Mouse (Mus musculus): ENCODE results near the gene Stra6l.

The Stra6l gene

DNA sequence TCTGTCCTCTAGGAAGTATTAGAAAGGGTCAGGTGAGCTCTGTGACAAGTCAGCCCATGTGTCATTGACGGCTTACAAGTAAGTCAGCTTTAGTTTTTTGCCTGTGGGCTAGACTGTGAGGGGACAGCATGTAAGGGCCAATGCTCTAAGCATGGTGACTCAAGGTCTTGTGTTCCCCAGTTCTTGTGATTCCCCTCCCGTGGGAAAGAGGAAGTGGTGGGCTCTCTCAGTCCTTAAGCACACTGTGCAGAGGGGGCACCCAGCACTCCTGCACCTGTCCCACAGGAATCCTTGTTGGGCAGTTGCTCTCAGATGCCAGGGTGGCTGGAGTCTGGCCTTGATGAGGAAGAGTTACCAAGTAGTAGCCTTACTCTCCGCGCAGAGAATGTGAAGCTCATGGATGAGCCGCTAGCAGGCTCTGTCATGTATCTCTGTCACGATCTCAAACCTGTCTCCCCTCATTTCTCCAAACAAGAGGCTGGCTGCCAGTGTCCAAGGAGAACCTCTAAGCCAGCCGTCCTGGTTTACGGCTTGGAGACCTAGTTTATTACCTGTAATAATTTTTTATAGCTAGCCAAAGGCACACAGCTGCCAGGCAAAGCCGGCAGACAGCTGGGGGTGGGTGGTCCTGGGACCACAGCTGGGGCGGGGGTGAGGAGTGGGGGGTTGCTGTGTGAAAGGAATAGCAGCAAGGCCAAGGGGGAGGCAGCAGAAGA lies at the start of gene Stra6l:
Stra6l (plus strand) TSS at position 556 of the 716 bp plus-strand sequence.
- CTCF ChIA-PET: interaction anchor here (0.6 to 0.7 kb wide), 2 partner anchors 49 to 766 kb away, joined by 3 to 6 read pairs; no protein-coding TSS in a partner anchor

DNA sequence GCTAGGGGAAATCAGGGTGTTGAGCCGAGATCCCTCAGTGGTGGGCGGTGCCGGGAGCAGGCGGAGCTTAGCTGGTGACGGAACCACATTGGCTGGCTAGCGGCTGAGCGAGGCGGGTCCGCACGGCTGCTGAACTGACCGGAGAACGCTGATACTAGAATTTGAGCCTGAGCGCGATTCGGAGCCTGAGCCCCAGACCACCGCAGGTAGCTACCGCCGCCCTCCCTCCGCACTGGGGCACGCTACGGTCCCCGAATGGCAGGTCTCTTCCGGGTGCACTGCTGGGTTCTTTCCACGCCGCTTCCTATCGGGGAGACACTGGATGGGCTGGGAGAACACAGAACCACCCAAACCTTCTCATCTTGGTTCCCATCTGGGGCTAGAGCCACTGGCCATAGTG lies 49.5 kb upstream of the Stra6l start, which contains the start of gene Aldh1b1:
Aldh1b1 (plus strand) TSS at position 59 of the 400 bp plus-strand sequence.
- CTCF ChIA-PET: no interaction called here

DNA sequence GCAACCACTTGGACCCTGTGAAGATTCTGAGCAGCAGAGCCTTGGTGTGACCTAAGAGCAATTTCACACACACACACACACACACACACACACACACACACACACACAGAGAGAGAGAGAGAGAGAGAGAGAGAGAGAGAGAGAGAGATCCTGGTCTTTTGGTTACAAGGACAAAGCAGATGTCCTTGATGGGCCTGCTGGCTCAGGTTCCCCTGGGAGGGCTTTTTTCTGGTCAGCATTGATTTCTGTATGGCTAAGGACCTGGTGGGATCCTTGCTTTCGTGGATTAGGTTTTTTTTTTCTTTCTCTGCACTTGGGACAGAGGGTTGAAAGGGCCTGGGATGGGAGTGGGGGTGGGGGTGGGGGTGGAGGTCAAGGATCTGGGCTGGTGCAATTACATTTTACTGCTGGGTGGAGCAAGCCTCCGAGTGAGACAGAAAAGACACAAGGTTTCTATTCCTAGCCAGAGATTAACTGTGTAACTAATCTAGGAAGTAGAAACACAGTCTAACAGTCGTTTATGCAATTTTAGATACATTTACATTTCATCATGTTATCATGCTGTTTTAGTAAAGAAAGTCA lies 48.4 kb upstream of the Stra6l start:
- CTCF ChIA-PET: interaction anchor here (0.6 to 0.7 kb wide), 3 partner anchors 16 to 376 kb away, joined by 3 to 6 read pairs (median 5); no protein-coding TSS in a partner anchor

DNA sequence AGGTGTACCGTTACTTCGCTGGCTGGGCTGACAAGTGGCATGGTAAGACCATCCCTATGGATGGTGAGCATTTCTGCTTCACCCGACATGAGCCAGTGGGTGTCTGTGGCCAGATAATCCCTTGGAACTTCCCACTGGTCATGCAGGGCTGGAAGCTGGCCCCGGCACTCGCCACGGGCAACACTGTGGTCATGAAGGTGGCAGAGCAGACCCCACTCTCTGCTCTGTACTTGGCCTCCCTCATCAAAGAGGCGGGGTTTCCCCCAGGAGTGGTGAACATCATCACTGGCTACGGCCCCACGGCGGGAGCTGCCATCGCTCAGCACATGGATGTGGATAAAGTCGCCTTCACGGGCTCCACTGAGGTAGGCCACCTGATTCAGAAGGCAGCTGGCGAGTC lies 45.6 kb upstream of the Stra6l start:
- CTCF ChIA-PET: no interaction called here

DNA sequence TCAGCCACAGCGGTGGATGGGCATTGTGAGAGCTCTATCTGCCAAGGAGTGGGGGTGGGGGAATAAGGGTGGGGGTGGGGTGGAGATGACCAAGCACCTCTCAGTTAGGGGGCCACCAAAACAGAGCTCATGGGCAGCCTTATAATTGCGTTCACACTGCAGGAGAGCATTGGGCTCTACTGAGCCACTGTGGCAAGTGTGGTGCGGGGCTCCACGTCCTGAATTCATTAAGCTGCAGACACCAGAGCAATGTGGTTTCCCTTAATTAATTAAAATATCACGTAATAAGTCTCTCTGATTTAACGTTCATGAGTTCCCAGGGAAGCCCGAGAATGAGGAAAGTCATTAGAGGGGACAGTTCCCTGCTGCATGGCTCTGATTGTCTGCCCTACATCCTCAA lies 40.4 kb upstream of the Stra6l start:
- CTCF ChIA-PET: no interaction called here

DNA sequence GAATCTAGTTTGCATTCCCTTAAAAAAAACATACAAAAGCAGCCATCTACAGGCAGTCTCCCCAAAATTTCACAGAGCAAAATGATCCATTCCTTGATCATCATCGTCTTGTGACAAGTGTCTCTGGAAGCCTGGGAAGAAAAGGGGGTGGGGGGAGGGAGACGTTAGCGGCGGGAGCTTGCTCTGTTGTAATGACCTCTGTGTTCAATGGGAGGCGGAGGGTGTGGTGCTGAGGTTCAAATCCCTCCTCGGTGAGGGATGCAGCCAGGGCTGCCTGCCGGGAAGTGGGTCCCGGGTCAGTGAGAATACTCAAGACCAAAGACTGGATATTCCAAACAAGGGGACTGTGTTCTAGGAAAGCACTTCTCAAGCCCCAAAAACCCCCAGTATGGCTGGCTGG lies 37.2 kb upstream of the Stra6l start:
- CTCF ChIA-PET: no interaction called here

DNA sequence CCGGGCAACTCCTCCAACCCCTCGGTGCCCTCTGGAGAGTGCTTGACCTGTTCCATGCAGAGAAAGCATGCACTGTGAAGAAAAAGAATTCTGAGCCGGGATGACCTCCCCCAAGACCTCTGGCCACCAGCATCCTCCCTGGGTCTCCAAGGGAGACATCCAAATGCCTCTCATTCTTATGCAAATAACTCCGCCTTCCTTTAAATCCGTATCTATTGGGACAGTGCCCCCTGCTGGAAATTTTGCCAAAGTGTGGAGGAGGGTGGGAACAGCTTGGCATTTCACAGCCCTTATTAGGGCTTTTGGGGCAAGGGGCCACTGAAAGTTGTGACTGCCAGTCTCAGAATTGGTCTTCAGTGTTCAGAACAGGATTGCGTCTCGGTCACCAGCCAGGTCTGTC lies 32.9 kb upstream of the Stra6l start:
- CTCF ChIA-PET: no interaction called here

DNA sequence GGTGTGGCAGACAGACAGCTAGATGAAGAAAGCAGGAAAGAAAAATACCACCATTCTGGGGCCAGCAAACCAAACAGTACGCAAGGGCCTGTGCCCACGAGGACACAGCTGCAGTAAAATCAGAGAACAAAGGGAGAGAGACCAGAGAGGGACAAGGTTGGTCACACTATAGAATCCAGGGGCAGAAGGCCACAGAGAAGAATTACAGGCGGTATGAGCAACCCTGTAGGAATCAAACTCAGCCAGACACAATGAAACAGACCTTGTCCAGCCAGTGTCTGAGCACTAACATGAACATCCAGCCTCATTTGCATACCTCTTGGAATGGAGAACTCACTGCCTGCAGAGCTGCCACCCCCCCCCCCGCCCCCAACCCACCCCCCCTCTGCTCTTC lies 29.7 kb upstream of the Stra6l start:
- CTCF ChIA-PET: interaction anchor here (0.9 kb wide), 1 partner anchor 400 kb away, joined by 3 read pairs; no protein-coding TSS in a partner anchor

DNA sequence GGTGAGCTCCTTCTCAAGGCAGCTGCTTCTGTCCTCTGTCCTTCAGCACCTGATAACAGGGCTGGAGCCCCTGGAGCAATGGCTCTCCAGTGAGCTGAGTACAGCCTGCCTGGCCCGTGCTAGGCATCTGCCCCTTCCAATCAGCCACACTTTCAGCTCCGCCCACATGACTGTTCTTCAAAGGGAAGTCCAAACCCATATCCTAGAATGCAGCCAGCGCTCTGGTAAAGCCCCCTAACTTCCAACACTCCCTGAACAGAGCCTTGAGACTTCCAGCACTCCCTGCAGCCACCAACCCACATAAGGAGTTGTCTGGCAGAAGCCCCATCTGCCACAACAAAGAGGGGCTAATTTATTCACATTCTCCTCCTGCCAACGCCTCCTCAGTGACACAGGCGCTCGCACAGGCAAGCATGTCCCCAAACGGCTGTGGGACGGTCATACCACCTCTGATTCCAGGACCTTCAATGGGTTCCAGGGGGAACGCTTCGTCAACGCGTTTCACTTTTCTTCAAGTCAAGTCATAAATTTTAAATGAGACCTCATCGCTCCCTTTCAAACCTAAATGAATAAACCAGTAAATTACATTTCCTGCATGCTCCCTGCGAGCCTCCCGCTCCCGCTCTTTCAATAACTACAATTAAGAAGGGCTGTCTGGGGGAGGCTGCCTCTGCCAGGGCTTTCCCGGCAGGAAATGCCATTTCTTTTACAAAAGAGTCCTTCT lies 29.1 kb upstream of the Stra6l start:
- CTCF ChIA-PET: interaction anchor here (0.9 to 1.1 kb wide), 2 partner anchors 10 to 401 kb away, joined by 3 read pairs; no protein-coding TSS in a partner anchor

DNA sequence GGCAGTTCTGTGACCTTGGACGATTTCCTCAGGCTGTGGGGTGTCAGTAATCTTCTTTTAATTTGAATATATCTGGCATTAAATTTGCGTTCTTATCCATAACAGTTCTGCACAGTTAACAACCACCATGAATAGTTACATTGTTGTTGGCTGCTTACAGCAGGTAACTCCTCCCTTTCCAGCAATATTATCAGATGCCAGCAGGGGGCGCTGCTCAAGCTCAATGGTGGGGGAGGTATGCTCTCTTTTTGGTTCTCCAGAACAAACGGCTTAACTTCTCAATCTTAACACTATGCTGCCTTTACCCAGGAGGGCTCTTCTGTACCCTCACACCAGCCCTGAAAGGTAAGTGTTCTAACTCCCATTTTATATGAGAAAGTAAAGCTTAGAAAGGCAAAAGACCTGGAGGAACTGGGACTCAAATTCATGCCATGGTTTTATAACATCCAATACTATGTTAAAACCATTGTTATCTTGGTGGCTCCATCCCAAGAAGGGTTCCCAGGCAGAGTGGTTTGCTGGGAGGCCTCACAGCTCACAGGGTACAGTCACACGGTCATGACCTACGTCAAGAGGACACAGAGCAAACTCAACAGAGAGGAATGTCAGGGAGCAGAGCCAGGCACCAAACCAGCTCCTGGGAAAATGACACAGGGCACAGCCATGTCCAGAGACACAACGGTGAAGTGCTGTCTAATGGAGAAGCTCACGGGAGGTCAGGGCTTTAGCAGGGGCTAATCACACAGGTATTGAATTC lies 28.2 kb upstream of the Stra6l start:
- CTCF ChIA-PET: interaction anchor here (1.1 kb wide), 1 partner anchor 9 kb away, joined by 3 read pairs; no protein-coding TSS in a partner anchor

DNA sequence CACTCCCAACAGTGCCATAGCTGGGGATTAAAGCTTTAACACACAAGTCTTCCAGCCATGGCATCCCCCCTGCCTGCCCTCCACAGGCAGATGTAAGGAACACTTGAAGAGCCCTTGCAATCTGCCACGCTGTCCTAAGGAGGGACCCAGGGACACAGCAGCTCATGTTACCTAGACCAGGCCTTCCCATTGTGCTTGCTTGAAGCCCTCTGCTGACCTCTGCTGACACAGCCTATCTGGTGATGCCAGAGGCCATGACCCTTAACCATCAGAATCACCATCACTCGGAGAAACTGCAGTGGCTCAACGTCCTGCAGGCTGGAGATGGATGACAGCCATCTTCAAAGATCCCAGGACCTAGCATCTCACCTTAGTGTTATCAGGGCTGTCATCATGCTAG lies 26.5 kb upstream of the Stra6l start:
- CTCF ChIA-PET: no interaction called here

DNA sequence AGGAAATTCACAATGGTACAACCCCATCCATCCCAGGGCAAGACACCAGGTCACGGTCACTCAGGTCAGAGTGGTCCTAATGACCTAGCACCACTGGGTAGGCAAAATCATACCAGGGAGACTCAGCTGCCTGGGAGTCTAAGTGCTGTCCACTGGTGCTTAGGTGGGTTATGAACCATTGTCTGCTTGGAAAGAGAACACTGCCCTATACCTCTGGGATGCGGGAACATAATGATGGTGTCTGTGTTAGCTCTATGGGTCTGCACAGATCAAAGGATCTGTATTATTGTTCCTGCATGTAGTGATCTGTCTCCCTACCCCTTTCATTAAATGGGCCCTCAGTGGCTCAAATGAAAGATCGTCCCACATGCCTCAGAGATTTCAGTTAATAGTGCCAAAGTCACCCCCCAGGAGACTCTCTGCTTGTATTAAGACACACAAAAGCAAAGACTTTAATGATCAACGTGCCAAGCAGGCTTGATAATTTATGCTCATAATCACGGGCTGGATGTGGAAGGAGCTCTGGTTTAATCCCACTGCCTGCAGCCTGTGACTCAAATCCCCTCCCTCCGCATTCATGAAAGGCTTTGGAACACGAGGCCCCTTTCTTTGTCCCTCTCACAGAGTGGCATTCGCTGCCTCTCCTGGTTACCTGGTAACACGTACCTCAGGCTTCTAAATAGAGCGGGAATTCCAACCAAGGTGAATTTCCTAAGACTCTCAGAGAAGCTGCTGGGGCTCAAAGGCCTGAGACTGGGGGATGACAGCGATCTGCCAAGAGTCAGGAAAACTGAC lies 25.5 kb upstream of the Stra6l start:
- CTCF ChIA-PET: no interaction called here

DNA sequence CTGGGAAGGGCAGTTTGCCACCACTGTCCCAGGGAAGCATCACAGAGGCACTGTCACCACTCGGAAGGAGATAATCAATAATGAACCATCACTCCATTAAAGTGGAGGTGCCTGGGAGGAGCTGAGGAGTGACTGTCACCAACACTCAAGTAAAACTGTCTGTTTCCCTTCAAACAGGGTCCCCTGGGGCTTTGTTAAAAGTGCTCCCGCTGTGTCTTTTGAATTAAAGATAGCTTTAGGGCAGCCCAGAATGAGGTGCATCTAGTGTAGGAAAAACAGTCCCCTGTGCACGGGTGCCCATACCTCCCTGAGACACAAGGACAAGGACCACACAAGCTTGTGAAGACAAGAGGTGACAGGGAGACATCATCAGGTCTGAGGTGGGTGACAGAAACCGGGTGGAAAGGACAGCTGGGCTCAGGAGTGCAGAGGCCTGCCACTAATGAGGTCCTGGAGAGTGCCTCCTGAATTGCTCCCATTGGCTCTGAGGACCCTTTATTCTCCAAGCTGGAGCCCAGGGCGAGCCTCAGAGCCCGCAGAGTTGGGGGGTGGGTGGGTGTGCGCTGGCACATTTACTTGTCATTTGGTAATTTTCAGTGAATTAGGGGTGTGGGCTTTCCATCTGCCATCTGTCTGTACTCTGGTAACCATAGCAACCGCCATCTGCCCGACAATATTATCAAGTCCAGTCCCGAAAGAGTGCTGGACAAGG lies 24.3 kb upstream of the Stra6l start:
- CTCF ChIA-PET: no interaction called here

DNA sequence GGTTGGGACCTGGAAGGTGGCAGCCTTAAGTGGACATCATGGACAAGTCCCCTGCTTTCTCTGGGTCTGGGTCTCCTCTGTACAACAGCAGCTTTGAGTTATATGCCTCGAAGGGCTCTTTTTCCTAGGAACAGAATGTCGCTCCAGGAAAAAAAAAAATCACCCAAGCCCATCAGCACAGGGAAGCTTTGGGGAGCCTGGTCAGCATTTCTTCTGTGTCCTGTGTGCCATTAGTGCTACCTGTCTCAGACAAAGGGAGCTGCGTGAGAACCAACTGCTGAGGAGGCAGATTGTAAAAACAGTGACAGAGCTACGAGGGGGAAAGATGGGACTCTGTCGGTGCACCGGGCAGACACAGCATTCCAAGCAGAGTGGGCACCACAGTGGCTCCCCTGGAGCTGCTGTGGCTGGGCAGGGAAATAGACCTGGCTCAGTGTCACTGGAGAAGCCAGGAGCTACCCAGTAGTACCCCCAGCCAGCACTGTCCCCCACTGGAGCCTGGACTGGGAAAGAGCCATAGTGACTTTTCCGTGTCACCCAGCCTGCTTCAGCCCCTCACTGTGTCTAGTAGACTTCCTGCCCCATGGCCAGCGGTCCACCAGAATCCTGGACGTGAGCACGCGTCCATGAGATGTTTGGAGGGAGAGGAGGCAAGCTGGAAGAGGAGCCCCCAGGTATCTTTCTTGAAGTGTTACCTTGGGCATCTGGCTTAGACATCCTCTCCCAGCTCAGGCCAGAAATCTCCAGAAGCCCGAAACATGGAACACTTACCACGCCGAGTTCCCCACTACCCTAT lies 23.5 kb upstream of the Stra6l start:
- CTCF ChIA-PET: interaction anchor here (0.5 kb wide), 1 partner anchor 407 kb away, joined by 3 read pairs; no protein-coding TSS in a partner anchor

DNA sequence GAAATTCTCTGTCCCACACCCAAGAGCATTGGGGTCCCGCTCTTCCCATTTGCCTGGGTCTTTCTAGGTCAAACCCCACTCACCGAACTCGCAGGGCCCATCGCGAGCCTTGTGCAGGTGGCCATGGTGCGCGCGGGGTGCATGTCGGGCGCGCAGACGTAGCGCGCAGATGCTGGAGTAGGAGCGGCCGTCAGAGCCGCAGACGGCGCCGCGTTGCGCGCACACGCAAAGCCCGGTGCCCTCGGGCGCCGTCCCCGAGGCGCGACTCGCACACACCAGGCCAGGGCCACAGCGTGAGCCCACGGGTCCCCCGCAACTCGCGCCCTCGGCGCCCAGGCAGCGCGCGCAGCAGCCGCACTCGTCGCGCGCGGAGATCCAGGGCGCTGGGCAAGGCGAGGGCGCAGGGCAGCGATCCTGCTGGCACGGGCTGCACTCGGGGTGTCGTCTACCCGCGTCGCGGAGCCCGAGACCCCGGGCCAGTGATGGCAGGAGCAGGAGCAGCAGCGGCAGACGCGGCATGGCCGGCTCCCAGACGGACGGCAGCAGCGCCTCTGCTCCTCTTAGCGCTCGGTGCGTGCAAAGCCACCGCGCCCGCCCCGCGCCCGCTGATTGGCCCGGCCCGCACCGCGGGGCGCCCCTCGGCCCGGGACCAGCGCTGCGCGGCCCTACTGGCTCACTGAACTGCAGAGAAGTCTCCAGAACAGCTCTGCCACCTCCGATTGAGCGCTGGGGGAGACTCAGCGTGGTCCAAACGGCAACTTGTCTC lies 22.0 kb upstream of the Stra6l start, which contains the start of gene Igfbpl1:
Igfbpl1 (minus strand) TSS at position 649 of the 766 bp plus-strand sequence.
- CTCF ChIA-PET: no interaction called here

DNA sequence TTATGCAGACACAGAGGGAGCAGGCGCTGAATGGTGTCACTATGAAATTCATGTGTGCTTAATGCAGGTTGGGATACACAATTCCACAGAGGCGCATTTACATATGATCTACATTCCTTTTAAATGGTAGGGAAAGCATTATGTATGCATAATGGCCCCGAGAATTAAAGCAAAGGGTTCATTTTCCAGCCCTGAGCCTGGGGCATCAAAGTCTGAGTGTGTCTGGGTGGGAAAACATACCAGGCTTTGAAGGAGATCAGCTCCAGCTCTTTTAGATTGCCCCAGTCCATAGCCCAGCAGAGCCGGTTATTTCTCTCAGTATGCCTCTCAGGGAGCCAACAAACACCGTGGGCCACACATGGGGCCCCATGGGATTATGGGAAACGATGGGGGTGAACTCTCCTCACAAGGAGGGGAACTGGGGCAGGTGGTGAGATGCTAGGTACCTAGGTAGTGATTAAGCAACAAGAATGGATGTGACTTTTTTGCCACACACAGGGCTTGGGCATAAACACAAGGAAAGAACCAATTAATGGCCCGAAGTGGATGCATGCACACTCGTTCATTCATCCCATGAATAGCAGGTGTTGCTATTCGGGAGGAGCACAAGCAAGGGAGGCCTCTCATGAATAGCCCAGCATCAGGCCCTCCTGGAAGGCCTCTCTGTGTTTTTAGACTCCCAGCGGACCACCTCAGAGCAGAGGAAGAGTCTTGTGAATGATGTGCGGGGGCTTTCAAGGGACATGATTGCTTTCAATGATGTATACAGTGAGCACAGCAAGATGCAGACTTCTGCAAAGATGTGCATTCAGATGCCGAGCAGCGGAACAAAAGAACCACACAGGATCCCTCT lies 18.3 kb upstream of the Stra6l start:
- CTCF ChIA-PET: interaction anchor here (0.5 to 0.9 kb wide), 2 partner anchors 10 to 34 kb away, joined by 3 to 14 read pairs; no protein-coding TSS in a partner anchor

DNA sequence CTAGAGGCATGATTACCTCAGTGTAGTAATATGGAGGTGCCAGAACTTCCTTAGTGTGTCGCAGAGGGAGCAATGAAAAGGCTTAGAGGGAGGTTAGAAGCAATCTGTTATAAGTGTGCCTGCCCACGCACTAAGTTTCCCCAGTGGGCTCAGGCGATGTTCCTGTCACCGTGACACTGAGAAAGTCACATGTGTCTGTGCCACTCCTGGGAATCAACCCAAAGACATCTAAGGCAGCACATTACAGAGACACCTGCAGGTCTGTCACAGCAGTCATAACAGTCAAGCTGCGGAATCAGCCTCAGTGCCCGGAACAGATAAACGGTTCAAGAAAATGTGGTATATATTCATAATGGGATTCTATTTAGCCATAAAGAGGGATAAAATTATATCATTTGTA lies 16.5 kb upstream of the Stra6l start:
- CTCF ChIA-PET: no interaction called here

DNA sequence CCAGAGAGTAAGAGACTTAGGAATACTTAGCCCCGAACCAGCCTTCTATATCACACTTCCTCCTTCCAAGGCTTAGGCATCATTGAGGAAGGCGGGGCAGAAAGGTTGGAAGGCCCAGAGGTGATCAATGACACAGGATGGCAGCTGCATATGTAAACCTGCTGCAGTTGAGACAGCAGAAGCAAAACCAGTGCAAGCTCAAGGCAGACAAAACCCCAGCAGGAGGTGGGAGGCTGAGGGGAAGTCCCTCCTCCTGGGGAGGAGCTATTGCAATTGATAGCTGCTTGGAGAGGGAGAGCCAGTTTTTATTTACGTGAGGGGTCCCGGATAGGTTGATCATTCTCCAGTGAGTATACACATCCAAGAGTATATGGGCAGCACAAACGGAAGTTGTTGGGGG lies 15.0 kb upstream of the Stra6l start:
- CTCF ChIA-PET: no interaction called here
